Mouse (Mus musculus): ENCODE measurements around the gene Map2k6.

Map2k6 gene

DNA sequence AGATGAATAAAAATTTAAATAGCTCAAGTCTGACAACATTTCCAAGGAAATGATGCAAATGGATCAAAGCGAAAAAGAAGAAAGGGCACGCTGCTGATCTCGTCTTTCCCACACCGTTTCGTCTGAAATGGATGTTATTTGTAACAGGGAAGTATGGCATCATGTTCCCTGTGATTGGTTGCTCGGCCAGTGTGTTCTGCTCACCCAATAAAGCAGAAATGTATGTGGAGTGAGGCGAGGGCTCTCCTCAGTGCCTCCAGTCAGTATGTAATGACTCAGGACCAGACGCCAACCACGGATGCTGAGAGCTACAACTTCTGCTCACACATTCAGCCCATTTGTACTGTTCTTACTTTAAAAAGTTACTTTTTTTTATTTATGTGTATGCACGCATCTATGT is 164.9 kb downstream of the Map2k6 start:
- DNase-seq (ENCODE audit: low spot score): no peak

DNA sequence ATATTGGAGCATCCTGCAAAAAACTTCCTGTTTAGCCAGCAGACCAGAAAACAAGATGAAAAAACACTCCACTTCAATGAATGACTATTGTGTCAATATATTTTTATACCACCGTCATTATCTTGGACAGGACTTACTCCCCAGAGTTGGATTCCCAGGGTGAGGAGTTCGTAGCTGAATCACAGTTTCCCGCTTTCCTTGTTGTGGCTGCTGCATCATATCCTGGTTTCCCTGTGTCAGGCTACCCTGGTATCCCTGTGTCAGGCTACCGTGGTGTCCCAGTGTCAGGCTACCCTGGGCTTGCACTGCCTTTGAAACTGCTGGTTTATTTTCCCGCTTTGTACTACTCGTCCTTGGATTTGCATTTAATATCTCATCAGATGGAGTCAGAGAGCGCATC is 167.4 kb downstream of the Map2k6 start:
- DNase-seq (ENCODE audit: low spot score): no peak

DNA sequence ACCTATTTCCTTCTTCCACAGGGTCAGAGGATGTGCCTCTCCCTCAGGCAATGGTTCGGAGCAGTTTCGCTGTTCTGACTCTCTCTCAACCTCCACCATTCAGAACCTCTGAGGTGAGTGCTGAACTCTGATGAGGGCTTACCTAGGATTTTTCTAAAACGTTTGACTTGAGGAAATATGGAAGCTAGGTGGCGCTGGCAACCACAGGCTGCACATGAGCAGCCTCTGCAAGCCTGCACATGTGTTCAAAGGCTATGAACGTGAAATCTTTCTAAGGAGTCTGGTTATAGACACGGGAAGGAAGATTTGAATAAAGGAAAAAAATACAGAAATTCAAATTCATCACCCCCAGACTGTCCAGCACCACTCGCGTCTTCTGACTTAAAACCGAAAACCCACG is 173.6 kb downstream of the Map2k6 start:
- no peak for DNase-seq (ENCODE audit: low spot score)
